Mouse (Mus musculus): ENCODE measurements at regions not wholly inside any gene's neighbourhood (a gene's known extent, or its start where the extent isn't known, plus 50 kb on each side); places are given as distances from the start of the nearest gene placed in this dataset.

DNA sequence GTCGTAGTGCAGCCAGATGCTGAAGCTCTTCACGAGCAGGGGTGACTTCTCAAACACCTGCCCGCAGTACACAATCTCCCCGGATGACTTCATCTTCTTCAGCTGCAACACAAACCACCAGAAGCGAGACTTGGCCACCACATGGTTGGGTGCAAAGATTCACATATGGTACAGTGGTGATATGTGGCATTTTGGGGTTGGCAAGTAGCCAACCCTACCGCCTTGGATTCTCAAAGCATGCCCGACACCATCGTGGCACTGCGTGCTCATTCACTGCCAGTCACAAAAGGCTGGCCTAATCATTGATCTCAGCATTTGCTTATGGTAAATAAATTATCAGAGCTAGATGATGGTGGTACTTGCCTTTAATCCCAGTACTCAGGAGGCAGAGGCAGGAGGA lies 173.4 kb downstream of the Zfp36l1 start:
- DNase-seq: no peak

DNA sequence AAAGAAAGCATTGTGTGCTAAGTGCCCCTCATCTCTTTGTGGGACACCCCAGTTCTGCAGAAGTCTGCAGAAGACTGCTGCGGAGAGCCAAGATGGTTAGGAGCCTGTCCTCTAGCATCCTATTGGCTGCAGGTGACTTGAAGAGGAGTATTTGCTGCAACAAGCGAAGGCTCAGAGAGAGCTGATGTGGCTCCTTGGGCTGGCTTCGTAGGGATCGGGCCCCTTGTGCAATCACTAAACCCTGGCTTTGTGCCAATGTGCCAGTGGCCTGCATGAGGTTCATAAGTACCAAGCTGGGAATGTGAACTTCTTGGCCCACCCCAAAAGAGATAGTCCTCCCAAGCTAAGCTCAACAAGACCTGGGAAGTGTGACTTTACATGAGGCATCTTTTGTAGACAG lies 174.9 kb downstream of the Zfp36l1 start:
- no peak for DNase-seq

DNA sequence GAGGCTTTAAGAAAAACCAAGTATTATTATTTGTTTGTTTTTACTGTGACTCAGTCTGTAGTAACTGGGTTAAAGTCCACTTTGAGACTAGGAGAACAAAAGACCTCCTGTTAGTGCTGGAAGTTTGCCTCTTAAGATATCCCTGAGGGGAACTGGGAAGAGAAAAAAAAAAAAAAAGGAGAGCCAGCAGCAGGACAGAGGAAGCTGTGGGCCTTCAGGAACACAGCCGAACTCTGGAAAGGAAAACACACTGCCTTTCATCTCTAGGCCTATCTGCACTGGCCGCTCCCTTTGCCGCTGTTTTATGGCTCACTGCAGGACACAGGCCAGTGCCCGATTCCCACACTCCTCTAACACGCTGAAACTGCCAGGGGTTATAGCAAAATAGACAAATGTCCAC lies 176.1 kb downstream of the Zfp36l1 start:
- DNase-seq: no peak

- no peak for DNase-seq
Observed at GRCm38 (mm10) chr12:79934091-79934490, 178.7 kb downstream of the Zfp36l1 start.

DNA sequence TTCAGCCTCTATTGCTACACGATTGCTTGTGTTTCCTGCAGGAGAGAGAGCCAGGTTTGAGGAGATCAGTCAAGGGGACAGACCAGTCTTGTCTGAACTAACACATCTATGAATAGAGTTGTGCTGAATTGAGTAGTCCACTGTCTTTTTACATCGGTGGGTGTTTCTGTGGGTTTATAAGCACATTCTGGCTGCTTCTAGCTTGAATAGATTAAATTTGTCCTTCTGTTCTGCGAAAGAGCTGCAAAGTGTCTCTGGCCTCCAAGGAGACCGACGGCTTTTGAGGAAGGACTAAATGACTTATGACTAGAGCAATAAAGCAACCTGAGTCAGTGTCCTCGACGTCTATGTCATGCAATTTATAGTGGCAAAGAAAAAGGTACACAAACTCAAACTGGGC lies 179.9 kb downstream of the Zfp36l1 start:
- DNase-seq: no peak

GRCm38 (mm10) chr12:79931455-79931854 lies 181.4 kb downstream of the Zfp36l1 start:
- DNase-seq: no peak

GRCm38 (mm10) chr12:79929846-79930245 lies 183.0 kb downstream of the Zfp36l1 start:
- no peak for DNase-seq

GRCm38 (mm10) chr12:79928739-79929380 lies 184.0 kb downstream of the Zfp36l1 start:
- DNase-seq: no peak

DNA sequence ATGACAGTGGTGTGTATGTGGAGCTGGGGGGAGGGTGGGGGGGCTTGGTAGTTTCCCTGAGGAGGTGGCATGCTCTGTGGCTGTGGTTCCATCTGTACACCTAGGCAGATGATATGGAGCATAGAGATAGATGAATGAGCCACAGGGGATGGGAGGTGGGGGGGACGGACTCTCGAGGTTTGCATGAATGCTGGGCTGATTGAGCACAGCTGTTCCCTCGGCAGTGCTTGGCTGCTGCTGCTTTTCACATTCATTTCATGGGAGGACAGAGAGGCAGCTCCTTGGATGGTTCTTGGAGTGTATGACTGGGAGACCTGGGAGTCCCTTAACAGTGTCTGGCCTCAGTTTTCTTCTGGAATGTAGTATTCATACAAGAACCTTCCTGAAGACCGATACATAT lies 184.5 kb downstream of the Zfp36l1 start:
- no peak for DNase-seq

DNA sequence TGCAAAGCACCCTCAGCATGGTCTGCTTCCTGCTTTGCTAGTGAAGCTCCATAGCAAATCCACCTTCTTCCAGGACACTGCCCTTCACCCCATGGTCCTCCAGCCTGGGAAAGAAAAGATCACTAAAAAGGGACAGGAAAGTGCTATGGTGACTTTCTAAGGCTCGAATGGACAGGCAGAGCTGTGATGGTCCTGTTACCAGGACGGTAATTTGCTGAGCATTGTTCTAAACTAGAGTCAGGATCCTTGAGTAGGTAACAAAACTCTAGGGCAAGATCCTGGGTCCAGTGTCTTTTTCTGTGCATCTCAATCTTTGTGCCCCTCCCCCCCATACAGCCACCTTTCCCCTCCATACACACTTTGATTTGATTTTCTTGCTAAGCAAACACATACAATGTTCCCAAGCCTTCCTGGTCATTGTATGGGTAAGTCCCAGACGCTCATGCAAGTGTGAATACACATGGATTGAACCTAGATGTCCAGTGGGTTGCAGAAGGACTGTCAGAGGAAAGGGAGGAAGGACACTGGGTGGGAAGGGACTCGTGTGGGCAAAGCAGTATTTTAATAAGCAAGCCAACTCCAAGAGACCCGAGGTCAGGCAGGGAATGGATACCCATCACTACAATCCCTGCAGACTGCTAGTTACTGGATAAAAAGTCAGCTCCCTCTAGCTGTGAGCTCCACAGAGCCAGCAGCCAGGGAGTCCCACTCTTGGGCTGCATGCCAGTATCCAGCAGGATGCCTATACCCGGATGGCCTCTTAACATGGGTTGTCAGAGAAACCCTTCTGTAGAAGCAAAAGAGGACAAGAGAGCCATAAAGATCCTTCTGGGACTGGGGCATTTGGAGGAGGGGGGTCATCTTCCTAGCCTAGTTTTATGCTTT lies 186.9 kb downstream of the Zfp36l1 start:
- no peak for DNase-seq

GRCm38 (mm10) chr12:79924921-79925703 lies 187.7 kb downstream of the Zfp36l1 start:
- DNase-seq: peak; percentile 13

DNA sequence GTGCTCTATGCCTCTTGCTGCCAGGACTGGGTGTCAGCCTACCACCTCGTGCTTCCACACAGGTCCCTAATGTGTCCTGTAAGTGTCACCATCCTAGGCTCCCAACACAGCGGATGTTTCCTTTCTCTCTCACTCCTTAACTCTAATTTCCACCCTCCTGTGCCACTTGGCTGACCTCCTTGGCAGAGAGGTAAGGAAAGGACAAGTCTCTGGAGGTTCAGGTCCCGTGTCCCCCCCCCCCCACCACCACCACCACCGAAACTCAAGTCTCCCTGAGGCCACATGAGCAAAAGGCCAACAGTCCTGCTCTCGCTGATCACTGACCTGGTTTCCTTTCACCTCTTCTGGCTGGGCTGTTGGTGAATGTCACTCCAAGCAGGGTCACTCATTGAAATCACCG lies 189.0 kb downstream of the Zfp36l1 start:
- DNase-seq: no peak

DNA sequence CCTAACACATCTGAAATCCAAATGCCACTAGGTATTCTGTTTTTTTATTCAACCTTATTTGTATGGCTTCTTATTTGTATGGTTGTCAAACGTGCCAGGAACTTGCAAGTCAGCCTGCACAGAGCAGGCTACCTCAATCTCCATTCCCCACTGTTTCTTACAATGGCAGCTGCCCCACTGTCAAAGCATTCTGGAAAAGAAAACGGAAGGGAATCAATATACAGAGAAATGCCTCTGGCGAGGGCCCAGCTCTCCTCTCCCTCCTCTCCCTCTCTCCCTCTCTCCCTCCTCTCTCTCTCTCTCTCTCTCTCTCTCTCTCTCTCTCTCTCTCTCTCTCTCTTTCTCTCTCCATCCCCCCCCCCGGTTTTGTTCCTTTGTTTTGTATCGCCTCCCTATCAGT lies 191.0 kb downstream of the Zfp36l1 start:
- DNase-seq: no peak

DNA sequence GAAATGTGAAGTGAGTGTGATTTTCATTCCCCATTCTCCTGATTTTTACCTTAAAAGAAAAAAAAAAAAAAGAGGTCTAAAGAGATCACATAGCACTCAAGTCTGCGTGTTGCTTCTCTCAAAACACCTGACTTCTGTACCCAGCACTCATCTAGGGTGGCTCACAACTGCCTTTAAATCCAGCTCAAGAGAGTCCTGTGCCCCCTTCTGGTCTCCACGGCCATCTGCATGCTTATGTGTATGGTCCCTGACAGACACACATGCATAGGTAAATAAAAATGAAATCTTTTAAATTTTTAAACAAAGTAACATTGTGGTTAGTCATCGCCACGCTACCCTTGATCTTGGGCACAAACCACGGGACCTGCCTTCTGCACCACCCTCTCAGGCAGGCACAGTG lies 193.8 kb downstream of the Zfp36l1 start:
- no peak for DNase-seq

DNA sequence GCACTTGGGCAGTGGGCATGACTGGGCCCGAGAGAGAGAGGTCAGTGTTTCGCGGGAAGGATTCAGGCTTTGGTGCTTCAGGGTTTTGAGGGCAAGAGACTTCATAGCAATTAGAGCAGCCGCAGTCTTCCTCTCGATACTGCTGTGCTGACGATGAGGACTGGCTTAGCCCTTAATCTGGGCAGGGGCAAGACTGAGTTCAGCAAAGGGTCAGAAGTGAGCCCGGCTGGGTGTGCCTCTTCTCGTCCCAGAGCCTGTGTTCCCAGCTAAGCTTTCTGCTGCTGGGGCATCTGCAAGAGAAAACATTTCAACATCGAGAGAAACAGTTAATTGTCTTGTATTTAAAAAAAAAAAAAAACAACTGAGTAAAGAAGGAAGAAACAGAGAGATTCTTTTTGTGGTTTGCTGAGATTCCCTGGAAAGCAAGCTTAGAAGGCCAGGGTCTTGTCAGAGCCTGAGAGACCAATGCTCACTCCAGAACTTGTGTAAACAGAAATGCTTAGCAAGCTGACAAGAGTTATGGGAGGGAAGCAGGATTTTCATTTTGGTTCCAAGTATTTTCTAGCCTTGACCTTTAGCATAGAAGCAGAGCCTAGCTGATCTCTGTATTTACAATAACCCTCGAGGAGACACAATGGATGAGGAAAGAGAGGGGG lies 195.1 kb downstream of the Zfp36l1 start:
- no peak for DNase-seq

- no peak for DNase-seq
Observed at GRCm38 (mm10) chr12:79916896-79917633, 195.7 kb downstream of the Zfp36l1 start.

- DNase-seq: no peak
Observed at GRCm38 (mm10) chr12:79913898-79914297, 198.9 kb downstream of the Zfp36l1 start.

- DNase-seq: no peak
Observed at GRCm38 (mm10) chr12:79912281-79913063, 200.3 kb downstream of the Zfp36l1 start.

DNA sequence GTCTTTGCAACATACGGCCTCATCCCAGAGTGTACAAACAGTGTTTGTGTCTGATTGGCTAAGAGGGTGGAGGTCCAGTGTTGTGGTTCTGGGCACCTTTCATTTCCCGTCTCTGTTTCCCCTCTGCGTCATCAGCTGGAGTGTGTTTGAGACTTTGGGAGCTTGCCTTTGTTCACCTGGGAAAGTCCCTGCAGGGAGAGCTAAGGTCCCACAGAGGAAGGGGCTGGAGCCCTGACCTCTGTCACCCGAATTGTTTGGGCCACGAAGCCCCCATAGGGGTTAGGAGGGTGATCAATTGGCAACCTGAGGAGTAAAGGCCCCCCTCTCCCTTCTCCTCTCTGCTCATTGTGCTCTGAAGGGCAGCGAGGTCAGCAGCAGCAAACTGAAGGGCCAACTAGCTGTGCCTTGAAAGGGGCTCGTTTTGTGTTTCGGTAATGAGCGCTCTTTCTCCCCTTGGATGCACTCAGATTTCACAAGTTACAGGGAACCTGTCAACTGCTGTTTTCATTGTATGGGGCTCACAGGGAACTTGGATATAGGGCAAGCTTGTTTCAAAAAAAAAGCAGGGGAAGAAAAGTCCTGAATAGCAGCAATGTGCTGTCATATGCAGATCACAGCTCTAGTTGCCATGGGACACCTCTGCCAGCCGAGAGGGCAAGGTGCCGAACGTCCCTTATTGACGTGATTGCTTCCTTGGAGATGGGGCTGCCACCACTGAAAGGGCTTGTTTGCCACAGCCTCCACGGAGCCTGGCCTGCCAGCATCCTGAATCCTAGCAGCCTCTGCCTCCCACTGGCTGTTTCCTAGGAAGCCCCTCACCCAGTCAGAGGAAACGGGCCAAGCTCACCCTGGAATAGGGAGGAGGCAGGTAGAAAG lies 201.7 kb downstream of the Zfp36l1 start:
- peak; percentile 41 for DNase-seq

GRCm38 (mm10) chr12:79907583-79907982 lies 205.2 kb downstream of the Zfp36l1 start:
- no peak for DNase-seq

Measured in cerebellum, adult 9-11 months (tissue).